Mouse (Mus musculus): ENCODE measurements around the gene Susd5.

Susd5 gene

DNA sequence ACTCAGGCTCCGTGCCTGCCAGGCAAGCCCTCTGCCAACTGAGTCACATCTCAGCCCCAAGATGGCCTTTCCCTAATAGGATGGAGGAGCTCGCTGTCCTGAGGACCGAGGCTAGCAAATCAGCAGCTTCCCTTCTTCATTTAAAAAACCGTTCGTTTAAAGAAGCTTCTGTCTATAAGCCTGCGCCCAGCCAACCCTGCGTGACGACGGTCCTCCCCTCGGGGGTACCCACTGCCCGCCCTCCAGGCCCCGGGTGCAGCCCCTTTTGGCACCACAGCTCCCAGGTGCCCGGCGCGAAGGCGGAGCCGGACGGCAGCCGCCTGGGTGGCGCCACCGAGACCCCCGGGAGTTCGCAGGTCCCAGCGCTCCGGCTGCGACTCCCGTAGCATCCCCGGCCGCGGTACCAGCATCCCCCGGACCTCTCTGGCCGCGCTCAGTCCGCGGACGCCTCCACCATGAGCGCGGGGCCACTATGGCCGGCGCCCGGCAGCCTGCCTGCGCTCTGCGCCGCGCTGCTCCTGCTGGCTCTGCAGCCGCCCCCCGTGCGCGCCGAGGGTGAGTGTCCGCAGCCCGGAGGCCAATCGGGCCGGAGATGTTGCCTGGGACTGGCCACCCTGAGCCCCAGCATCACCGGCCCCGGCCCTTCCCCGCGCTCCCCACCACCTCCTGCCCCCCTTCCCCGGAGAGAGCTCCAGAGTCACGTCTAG, at the start of gene Susd5:
Gene Susd5, plus strand, starts transcription at position 51 of the 707 bp plus-strand sequence.
- DNase-seq (ENCODE audit: low spot score): no peak

- DNase-seq (ENCODE audit: low spot score): no peak
Observed at GRCm38 (mm10) chr9:114007850-114008350, 49.0 kb upstream of the Susd5 start.

GRCm38 (mm10) chr9:114009526-114009925, 47.4 kb upstream of the Susd5 start:
- DNase-seq (ENCODE audit: low spot score): no peak

GRCm38 (mm10) chr9:114011203-114011602, 45.7 kb upstream of the Susd5 start:
- no peak for DNase-seq (ENCODE audit: low spot score)

- no peak for DNase-seq (ENCODE audit: low spot score)
Observed at GRCm38 (mm10) chr9:114014034-114014433, 42.9 kb upstream of the Susd5 start.

DNA sequence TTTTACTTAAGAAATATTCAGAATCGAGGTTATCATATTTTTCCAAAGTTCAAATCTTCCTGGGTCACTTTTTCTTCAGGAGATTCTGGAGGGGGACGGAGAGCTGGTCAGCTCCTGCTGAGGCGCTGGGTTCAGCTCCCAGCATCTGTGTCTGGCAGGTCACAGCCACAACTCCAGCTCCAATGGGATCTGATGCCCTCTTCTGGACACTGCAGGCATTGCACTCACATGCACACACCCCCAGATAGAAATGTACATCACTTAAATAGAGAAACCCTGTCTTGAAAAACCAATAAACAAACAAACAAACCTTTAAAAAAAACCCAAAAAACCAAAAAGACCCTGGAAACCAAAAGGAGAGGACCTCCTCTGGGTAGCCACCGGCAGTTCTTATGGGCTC, 41.2 kb upstream of the Susd5 start:
- no peak for DNase-seq (ENCODE audit: low spot score)

GRCm38 (mm10) chr9:114016402-114016801, 40.5 kb upstream of the Susd5 start:
- no peak for DNase-seq (ENCODE audit: low spot score)

DNA sequence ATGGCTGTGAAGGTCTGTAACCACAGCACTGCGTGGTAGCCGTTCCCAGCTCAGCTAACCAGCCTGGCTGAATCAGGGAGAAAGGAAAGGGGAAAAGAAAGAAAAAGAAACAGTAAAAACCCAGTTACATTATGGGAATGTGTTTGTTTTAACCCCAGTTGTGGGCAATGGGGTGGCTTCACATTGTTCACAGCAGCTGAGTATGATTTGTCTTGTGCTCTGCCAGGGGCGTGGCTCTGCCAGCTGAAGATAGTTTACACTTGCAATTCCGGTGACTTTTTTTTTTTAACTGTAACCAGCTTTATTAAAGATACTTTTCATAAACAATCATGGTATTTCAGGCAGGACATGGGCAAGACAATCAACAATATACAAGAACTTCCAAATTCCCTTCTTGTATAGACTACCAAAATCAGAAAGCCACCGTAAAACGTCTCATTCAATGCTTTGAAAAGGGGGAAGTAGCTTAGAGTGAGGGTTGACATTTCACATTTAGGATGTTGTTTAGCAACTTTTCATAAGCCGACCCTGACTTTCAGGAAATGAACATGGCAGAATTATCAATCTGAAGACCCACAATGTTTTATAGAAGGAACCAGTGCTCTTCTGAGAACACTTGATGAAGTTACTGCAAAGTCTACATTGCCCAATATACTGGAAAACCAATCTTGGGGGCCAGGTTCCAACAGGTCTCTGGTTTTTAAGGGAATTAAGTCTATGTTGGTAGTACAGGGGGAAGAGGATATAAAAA, 37.8 kb upstream of the Susd5 start:
- DNase-seq (ENCODE audit: low spot score): no peak

GRCm38 (mm10) chr9:114022141-114022540, 34.8 kb upstream of the Susd5 start:
- DNase-seq (ENCODE audit: low spot score): no peak

DNA sequence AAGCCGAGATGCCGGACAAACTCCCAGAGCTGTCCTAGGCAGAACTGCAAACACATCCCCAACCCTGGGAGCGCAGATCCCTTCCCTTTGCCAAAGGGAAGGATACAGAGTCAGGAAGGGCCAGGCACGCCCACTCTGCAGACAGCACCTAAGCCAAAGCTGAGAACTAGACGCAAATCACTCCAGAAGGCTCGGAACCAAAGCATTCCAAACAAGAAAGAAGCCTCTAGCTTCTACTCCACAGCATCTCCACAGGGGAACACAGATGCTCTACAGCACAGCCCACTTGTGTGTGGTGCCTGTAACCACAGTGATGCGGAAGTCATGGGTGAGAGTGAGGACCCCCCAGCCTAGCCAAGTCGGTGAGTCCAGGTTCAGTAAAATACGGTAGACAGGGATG, 31.8 kb upstream of the Susd5 start:
- DNase-seq (ENCODE audit: low spot score): no peak

- no peak for DNase-seq (ENCODE audit: low spot score)
Observed at GRCm38 (mm10) chr9:114025846-114026245, 31.1 kb upstream of the Susd5 start.

- DNase-seq (ENCODE audit: low spot score): peak; percentile 31
Observed at GRCm38 (mm10) chr9:114026261-114026934, 30.5 kb upstream of the Susd5 start.

- no peak for DNase-seq (ENCODE audit: low spot score)
Observed at GRCm38 (mm10) chr9:114040945-114041344, 16.0 kb upstream of the Susd5 start.

- DNase-seq (ENCODE audit: low spot score): no peak
Observed at GRCm38 (mm10) chr9:114042490-114042889, 14.4 kb upstream of the Susd5 start.

GRCm38 (mm10) chr9:114044446-114044845, 12.5 kb upstream of the Susd5 start:
- DNase-seq (ENCODE audit: low spot score): no peak

GRCm38 (mm10) chr9:114046028-114046427, 10.9 kb upstream of the Susd5 start, which contains the start of gene Fbxl2:
TSS of gene Fbxl2 (minus strand) at chr9:114046191.
- no peak for DNase-seq (ENCODE audit: low spot score)

DNA sequence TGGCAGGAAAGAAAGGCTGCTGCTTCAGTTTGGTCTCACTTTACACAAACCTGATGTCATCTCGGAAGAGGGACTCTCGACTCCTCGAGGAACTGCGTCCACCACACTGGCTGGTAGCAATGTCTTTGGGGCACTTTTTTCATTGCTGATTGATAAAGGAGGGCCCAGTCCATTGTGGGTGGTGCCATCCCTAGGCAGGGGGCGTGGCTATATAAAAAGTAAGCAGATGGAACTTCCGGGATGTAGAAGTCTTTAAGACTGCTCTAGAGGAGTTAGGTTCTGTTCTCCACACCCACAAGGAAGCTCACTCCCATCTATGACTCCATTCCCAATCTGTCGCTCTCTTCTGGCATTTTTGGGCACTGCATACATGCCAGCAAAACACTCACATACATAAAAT, 10.3 kb upstream of the Susd5 start:
- no peak for DNase-seq (ENCODE audit: low spot score)

- no peak for DNase-seq (ENCODE audit: low spot score)
Observed at GRCm38 (mm10) chr9:114050106-114050505, 6.8 kb upstream of the Susd5 start.

- DNase-seq (ENCODE audit: low spot score): no peak
Observed at GRCm38 (mm10) chr9:114050778-114051177, 6.2 kb upstream of the Susd5 start.

DNA sequence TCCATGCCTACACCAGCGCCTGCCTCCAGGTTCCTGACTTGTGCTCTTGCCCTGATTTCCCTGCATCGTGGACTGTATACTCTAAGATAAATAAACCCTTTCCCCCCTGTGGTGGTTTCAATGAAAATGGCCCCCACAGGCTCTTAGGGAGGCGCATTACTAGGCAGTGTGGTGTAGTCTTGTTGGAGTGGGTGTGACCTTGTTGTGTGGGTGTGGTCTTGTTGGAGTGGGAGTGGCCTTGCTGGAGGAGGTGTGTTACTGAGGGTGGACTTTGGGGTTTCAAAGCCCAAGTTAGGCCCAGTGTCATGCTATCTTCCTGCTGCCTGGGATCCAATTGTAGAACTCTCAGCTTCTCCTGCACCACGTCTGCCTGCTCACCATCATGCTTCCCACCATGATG, 4.9 kb upstream of the Susd5 start:
- no peak for DNase-seq (ENCODE audit: low spot score)

DNA sequence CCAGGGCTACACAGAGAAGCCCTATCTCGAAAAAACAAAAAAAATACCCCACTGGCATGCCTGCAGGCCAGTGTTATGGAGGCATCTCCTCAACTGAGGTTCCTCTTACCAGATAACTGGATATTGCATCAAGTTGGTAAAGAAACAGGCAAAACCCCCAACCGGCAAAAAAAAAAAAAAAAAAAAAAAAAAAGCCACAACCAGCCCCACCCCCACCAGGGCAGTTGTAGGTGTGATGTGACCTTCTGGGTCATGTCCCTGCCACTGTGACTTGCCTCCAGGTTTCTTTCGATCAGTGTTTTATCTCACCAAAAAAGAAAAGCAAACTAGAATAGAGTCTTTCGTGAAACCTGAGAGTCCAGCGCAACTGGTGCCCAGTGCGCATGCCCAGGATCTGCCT, 4.1 kb upstream of the Susd5 start:
- DNase-seq (ENCODE audit: low spot score): no peak

DNA sequence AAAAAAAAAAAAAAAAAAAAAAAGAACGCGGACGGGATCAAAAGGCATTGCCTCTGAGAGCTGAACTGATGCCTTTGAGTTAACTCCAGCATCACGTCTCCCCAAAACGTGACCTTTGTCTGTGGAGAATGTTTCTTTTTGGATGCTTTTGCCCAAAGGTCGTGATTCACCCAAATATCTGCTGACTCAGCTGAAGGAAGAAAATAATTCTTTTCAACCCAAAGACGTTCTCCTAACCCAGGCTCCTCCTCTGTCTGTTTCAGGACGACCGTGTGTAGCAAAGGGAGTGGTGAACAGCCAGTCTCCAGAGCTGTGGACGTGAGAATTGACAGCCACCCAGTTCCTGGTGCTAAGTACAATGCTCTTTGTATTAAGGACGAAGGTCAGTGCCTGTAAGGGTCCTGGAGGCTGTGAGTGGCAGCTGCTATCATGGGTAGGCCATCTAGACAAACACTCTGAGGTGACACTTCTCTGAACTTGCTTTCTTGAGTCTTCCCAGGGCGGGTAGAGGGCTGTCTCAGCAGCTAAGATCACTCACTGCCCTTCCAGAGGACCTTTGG, 11.6 kb downstream of the Susd5 start:
- no peak for DNase-seq (ENCODE audit: low spot score)

Measured in ovary, postnatal 14 days (tissue).